Mouse (Mus musculus) brain, embryonic 14.5 days (tissue): ENCODE measurements around the gene Gm4981.

ENCODE experiments used
- CTCF ChIP-seq: fragments of 200-500 bp; IDR thresholded peaks from 2 replicates; pipeline ENCODE4 v1.5.1; 2012; ENCODE audit warnings: inconsistent platforms, mild to moderate bottlenecking, moderate library complexity, borderline replicate concordance; ENCODE audit not compliant: insufficient read depth, insufficient read length; ENCODE audit errors: extremely low read depth
- POLR2A ChIP-seq: fragments of 200-500 bp; IDR thresholded peaks from 2 replicates; pipeline ENCODE4 v1.6.1; 2012; ENCODE audit warnings: mild to moderate bottlenecking, inconsistent platforms, borderline replicate concordance; ENCODE audit not compliant: poor library complexity, insufficient read depth, insufficient read length, severe bottlenecking; ENCODE audit errors: extremely low read depth

- TF ChIP-seq CTCF (no peak), POLR2A (no peak)
Measured at GRCm38 (mm10) chr10:58282238-58282637, 45.7 kb upstream of the Gm4981 start.
